Mouse (Mus musculus): ENCODE results near the gene Rfc2.
"Not testable (repeated sequence)": the region's sequence is repeated elsewhere in the genome, so short reads cannot be mapped to it uniquely, and the experiment has no call there.

The Rfc2 gene

GRCm38 (mm10) chr5:134648976-134649375, 67.8 kb downstream of the Rfc2 start:
- not testable (repeated sequence) for DNase-seq (ENCODE audit: low read depth, low spot score)

DNA sequence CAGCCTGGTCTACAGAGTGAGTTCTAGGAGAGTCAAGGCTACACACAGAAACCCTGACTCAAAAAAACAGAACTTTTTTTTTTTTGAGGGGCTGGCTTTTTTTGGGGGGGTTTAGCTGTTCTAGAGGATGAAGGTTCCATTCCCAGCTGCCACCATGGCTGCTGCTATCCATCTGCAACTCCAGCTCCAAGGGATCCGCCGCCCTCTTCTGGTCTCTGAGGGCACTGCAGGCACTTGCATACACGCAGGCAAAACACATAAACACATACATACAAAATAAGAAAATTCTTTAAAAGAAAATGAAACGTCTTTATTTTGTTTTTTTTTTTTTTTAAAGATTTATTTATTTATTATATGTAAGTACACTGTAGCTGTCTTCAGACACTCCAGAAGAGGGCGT, 69.8 kb downstream of the Rfc2 start:
- peak; percentile 72 for DNase-seq (ENCODE audit: low read depth, low spot score)
